Mouse (Mus musculus) layer of hippocampus, postnatal 36 days (tissue): ENCODE results near the gene Banp. TPM values are rescaled to one million over a fixed set of nuclear protein-coding genes. Genes with fewer than 3 reads are reported as not detected.
A peak's percentile ranks its signal among the peaks of the same experiment; 100 is the strongest.

ENCODE experiments used
- DNase-seq, 2 experiments: peaks; one replicate each; pipeline ENCODE4 v3.0.0; 2022
- total RNA-seq, 2 experiments: library from RNA; stranded (reverse); gene quantifications; 2 replicates each; pipeline ENCODE4 v1.2.3; 2021

Gene Banp
- total RNA-seq, 2 experiments from 2014 or later, result 55.5 to 73.5 TPM

DNA sequence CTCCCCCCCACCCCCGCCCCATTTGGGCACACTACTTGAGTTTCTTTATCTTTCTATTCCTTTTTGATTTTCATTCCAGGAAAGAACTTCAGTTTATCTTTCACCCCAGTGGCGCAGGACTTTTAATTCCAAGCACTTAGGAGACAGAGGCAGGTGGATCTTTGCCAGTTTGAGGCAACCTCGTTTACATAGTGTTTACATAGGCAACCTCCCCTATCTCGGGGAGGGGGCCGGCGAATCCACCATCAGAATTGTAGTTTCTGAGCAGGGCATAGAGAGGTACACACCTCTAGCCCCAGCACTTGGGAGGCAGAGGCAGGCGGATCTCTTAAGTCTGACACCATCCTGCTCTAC, 2.1 kb downstream of the Banp start:
- DNase-seq, result no peak

GRCm38 (mm10) chr8:121952122-121952521, 2.6 kb downstream of the Banp start:
- DNase-seq, result no peak

- DNase-seq, result no peak
Observed at GRCm38 (mm10) chr8:121952800-121953199, 3.2 kb downstream of the Banp start.

DNA sequence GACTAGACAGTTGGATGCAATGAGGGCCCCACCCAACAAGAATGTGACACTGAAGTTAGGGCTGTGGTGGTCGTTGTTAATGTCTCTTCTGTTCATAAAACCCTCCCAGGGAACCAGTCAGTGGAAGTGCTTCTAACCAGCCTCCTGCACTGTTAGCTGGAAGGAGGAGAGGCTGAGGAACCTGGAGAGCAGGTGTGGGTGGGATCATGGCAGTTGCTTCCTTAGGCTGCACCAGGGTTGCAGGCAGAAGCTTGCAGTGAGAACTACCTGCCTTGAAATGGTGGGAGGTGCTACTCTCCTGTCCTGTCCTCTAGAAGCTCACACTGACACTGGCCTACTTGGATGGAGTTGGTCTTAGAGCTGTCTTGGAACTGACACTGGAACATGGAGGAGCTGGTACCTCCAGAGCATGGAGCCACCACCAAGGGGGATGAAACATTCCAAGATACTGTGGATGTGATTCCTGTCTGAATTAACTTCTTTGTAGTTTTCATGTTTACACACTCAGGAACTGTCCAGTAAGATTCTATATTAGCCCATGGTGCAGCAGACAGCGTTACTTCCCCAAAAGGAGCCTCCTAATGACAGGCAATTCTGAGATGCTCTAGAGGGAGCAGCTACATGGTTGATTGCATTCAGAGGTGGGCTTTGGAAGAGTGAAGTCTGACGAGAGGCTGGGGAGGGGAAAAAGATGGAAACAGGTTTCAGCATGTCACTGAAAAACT, 4.4 kb downstream of the Banp start:
- DNase-seq, result no peak

GRCm38 (mm10) chr8:121954981-121955555, 5.5 kb downstream of the Banp start:
- no peak for DNase-seq

- no peak for DNase-seq
Observed at GRCm38 (mm10) chr8:121955825-121956500, 6.4 kb downstream of the Banp start.

DNA sequence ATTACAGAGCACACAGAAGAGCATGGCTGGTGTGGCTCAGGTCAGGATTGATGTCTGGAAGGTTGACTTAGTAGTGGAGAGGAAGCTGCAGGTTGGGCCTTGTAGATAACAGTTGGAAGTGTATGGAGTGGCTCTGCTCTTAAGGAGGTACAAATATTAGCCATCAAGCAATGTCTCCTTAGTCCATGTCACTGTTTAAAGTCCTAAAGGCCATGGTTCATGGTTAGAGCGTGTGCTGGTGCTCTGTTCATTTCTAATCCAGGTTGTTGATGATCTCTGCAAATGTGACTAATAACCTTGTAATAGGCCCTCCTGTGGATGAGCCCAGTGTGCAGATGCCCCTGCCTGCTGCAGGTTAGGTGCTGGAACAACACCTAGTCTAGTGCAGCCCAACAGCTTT, 8.8 kb downstream of the Banp start:
- no peak for DNase-seq

- no peak for DNase-seq
Observed at GRCm38 (mm10) chr8:121962892-121963291, 13.3 kb downstream of the Banp start.

- DNase-seq, result no peak
Observed at GRCm38 (mm10) chr8:121964716-121965512, 15.4 kb downstream of the Banp start.

DNA sequence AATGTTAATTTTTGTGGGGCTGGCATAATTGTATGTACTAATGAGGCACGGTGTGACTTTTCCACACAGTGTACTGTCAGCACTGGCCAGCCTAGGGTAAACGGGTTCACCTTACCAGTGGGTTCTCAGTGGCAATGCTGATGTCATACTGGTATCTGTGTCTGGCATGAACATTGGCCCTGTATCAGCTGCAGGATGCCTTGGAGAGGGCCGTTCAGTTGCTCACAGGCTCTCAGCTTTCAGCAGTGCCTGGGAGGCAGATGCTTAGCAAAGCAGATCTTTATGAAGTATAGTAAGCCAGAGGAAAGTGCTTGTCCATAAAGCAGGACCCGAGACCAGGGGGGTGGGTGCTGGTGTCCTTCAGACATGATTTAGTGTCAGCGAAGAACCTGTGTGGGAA, 16.6 kb downstream of the Banp start:
- DNase-seq, result no peak

DNA sequence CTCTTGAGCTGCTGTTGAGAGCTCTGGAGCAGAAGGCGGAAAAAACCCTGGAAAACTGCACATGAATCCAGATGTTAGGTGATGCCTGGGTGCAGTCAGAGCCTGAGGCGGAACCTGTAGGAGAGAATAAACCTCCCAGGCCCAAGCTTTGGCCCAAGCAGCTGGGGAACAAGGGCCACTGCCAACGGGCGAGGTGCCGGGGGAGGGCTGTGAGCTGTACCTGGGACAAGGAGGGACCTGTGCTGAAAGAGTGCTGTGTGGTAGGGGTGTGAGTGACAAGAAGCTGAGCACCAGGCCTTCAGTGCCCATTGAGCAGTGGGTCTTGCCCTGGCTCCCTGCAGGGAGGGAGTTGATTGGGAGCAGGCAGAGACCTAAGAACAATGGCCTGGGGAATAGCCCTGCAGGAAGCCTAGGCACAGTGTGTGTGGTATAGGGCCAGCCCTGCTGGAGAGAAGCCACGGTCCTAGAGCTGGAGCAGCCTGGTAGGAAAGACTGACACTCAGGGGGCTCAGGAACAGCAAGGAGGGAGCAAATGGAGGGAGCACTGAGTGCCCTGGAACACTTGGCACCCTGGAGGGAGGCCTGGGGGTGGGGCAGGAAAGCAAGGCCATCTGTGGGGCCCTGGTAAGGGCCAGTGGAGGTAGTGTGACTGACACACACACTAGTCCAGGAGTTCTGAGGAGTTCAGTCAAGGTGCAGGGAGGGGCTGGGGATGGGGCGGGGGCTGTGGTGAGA, 17.3 kb downstream of the Banp start:
- no peak for DNase-seq

GRCm38 (mm10) chr8:121967977-121968376, 18.4 kb downstream of the Banp start:
- DNase-seq, result no peak

- DNase-seq, result no peak
Observed at GRCm38 (mm10) chr8:121968542-121968941, 19.0 kb downstream of the Banp start.

DNA sequence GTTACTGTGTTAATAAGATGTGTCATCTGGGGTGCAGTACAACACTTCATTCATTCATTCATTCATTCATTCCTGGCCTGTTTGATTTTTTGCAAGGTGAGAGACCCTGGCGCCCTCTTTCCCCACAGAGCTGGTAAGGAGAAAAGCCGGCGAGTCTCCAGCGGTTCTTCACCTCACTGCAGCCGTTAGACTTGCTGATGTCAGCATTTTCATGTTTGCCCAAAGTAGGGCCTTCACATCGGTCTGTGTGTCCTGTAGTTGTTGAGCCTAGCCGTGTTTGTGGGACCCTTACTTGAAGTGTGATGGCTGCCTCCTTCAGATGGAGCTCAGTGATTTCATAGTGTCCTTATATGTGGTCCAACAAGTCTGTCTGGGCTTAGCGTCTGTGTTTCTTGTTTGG, 20.7 kb downstream of the Banp start:
- DNase-seq, result no peak

GRCm38 (mm10) chr8:121971488-121972058, 22.0 kb downstream of the Banp start:
- no peak for DNase-seq

GRCm38 (mm10) chr8:121973906-121974305, 24.4 kb downstream of the Banp start:
- no peak for DNase-seq

GRCm38 (mm10) chr8:121977819-121978590, 28.5 kb downstream of the Banp start:
- DNase-seq, result peak in 1 of 2 experiments; percentile 23

DNA sequence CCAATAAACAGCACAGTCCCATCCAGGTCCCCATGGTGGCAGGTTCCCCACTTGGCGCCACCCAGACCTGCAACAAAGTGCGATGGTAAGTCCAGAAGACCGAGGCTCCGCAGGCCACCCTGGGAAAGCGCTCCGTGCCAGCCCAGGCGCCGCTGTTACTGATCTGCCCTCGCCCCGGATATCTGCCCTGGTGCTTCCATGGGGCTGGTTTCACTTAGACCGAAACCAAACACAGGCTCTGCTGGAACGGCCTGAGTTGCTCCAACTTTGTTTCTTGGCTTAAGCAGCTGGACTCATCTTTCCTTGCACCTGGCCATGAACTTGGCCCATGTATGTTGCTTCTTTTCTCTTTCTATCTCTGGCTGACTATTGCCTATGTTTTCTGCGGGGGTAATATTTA, 29.1 kb downstream of the Banp start:
- DNase-seq, result no peak

DNA sequence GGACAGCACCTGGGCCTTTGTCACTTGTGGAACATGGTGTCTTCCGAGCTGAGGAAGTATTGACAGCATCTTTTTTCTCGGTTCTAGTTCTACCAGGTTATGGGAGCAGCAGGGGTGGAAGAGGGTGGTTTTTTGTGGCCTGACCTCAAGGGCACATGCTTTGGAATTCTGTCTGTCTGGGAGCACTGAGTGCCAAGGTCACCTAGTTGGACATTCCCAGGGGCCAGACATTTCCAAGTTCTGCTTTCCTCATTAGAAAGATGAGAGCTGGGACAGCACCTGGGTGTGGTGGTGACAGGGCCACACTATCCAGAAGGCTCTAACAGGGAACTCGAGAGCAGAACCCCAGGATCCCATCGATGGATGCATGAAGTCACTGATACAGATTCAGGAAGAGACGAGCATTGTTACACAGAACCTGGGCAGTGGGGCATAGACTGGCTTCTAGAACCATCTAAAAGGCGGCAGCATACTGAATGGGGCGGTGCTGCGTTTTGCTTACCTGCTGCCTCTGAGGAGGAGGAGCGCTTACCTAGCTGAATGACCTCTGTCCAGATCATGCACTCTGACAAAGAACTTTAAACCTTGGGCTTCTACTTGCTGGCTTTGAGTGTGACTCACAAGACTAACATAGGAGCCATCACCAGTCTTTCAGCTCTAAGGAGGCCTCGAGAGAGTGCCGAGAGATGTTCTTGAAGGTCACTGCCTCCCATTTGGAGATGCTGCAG, 31.4 kb downstream of the Banp start:
- no peak for DNase-seq

DNA sequence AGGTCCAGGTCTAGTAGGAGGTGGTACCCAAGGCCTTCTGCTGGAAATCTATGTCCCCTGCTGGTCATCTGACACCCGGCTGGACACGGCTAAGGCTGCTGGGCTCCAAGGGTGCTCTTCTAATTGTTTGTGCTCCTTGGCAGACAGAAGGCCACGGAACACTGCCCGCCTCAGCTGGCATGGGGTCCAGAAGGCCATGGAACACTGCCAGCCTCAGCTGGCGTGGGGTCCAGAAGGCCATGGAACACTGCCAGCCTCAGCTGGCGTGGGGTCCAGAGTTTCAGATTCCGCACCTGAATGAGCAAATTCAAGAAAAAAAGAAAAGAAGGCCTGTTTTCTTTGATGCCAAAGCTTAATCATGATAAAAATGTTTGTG, 32.0 kb downstream of the Banp start:
- DNase-seq, result peak; percentile 30 to 37

GRCm38 (mm10) chr8:121985673-121986072, 36.1 kb downstream of the Banp start:
- no peak for DNase-seq
